Mouse (Mus musculus) megakaryocyte, embryonic 14.5 days (primary cell): ENCODE results near the gene Cir1.

Experiments used
- FLI1 ChIP-seq: IDR thresholded peaks from 2 replicates; pipeline ENCODE4 v1.6.1; 2012; ENCODE audit warnings: low read length, inconsistent platforms, mixed read lengths
- GATA1 ChIP-seq: IDR thresholded peaks from 3 replicates; pipeline ENCODE4 v1.6.1; 2012; ENCODE audit warnings: mixed read lengths, low read length, inconsistent platforms, borderline replicate concordance

DNA sequence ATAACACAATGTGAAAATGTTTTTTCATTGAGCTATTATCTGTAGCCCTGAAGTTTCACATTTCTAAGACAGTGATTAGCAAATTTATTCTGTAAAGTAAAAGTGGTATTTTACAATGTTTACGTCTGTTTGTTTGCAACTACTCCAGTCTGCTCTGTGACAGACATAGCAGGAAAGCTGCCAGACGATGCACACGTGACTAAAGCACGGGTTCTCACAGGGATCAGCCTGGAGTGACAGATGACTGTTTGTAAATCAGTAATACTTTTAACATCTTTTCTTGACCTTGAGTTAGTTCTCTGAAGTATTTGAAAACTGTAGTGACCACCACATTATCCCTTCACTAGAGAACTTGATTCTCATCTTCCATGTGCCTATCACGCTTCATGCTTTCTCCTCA lies 8.0 kb downstream of the Cir1 start:
- TF ChIP-seq FLI1: no peak
- TF ChIP-seq GATA1: no peak
